Mouse (Mus musculus): ENCODE data around the gene Fhl2. TPM values are rescaled to one million over a fixed set of nuclear protein-coding genes. Genes with fewer than 3 reads are reported as not detected.

Gene Fhl2
- polyA plus RNA-seq, 1 experiment from 2014 or later: 17.4 TPM

GRCm38 (mm10) chr1:43092056-43093015, 104.4 kb downstream of the Fhl2 start:
- WGBS: under 1% methylated on average over 102 of the region's 102 CpGs

GRCm38 (mm10) chr1:43091306-43092055, 105.3 kb downstream of the Fhl2 start:
- Histone ChIP-seq H3K4me2 (ENCODE audit: low read length) (peak overlapping the region; percentile 82), H3K4me3 (replicated peaks; ENCODE audit: low read depth, low read length) (peak overlapping the region; percentile 71), H3K4me1 (ENCODE audit: control insufficient read depth, insufficient read depth, low read length) (peaks cover 19% of the 10 kb centered on the region), H3K27ac (replicated peaks; ENCODE audit: low read depth, low read length) (no peak overlapping the region), H3K36me3 (ENCODE audit: control insufficient read depth, insufficient read depth, low read length) (0 out of 2 replicates have a peak, but pooled peaks cover 2% of the 10 kb centered on the region), H3K9me3 (ENCODE audit: control insufficient read depth, low read length) (no peaks in the 10 kb centered on the region), H3K27me3 (ENCODE audit: control insufficient read depth, insufficient read depth, low read length) (no peaks in the 10 kb centered on the region), H3K9ac (replicated peaks; ENCODE audit: low read length) (peak overlapping the region; percentile 92)
- WGBS: 49% methylated on average over 13 of the region's 13 CpGs
- DNase-seq (peak; percentile 38), ATAC-seq (ENCODE audit: low FRiP score, low TSS enrichment) (peak; percentile 1; the same call in 1 of the 2 replicates)

More at GRCm38 (mm10) chr1:43092056-43093015, 104.4 kb downstream of the Fhl2 start:
- H3K9me3 ChIP-seq (ENCODE audit: control insufficient read depth, low read length): no peaks in the 10 kb centered on the region
- no peaks in the 10 kb centered on the region for H3K27me3 ChIP-seq (ENCODE audit: control insufficient read depth, insufficient read depth, low read length)
- peak overlapping the region; percentile 71 for H3K4me3 ChIP-seq (replicated peaks; ENCODE audit: low read depth, low read length)
- H3K36me3 ChIP-seq (ENCODE audit: control insufficient read depth, insufficient read depth, low read length): 0 out of 2 replicates have a peak, but pooled peaks cover 2% of the 10 kb centered on the region
- peaks cover 23% of the 10 kb centered on the region for H3K4me1 ChIP-seq (ENCODE audit: control insufficient read depth, insufficient read depth, low read length)
- ATAC-seq (ENCODE audit: low FRiP score, low TSS enrichment): peak; percentile 89
- H3K27ac ChIP-seq (replicated peaks; ENCODE audit: low read depth, low read length): peak overlapping the region; percentile 88
- peak overlapping the region; percentile 82 for H3K4me2 ChIP-seq (ENCODE audit: low read length)
- peak overlapping the region; percentile 92 for H3K9ac ChIP-seq (replicated peaks; ENCODE audit: low read length)
- peak; percentile 87 for DNase-seq

GRCm38 (mm10) chr1:43090418-43090817, 106.4 kb downstream of the Fhl2 start:
- no peak for ATAC-seq (ENCODE audit: low FRiP score, low TSS enrichment)
- Histone ChIP-seq H3K4me3 (replicated peaks; ENCODE audit: low read depth, low read length) (no peak overlapping the region), H3K9me3 (ENCODE audit: control insufficient read depth, low read length) (no peaks in the 10 kb centered on the region), H3K27ac (replicated peaks; ENCODE audit: low read depth, low read length) (no peak overlapping the region), H3K36me3 (ENCODE audit: control insufficient read depth, insufficient read depth, low read length) (0 out of 2 replicates have a peak, but pooled peaks cover 2% of the 10 kb centered on the region), H3K4me2 (ENCODE audit: low read length) (no peak overlapping the region), H3K27me3 (ENCODE audit: control insufficient read depth, insufficient read depth, low read length) (no peaks in the 10 kb centered on the region), H3K9ac (replicated peaks; ENCODE audit: low read length) (no peak overlapping the region), H3K4me1 (ENCODE audit: control insufficient read depth, insufficient read depth, low read length) (peaks cover 19% of the 10 kb centered on the region)
- 81% methylated on average over 1 of the region's 1 CpGs for WGBS
- no peak for DNase-seq

- 86% methylated on average over 5 of the region's 5 CpGs for WGBS
- H3K9ac ChIP-seq (replicated peaks; ENCODE audit: low read length): no peak overlapping the region
- no peaks in the 10 kb centered on the region for H3K4me1 ChIP-seq (ENCODE audit: control insufficient read depth, insufficient read depth, low read length)
- no peak overlapping the region for H3K4me3 ChIP-seq (replicated peaks; ENCODE audit: low read depth, low read length)
- no peak for DNase-seq
- no peak overlapping the region for H3K27ac ChIP-seq (replicated peaks; ENCODE audit: low read depth, low read length)
- no peak overlapping the region for H3K4me2 ChIP-seq (ENCODE audit: low read length)
- no peaks in the 10 kb centered on the region for H3K9me3 ChIP-seq (ENCODE audit: control insufficient read depth, low read length)
- H3K27me3 ChIP-seq (ENCODE audit: control insufficient read depth, insufficient read depth, low read length): no peaks in the 10 kb centered on the region
- no peak for ATAC-seq (ENCODE audit: low FRiP score, low TSS enrichment)
- H3K36me3 ChIP-seq (ENCODE audit: control insufficient read depth, insufficient read depth, low read length): 0 out of 2 replicates have a peak, but pooled peaks cover 6% of the 10 kb centered on the region
Observed at GRCm38 (mm10) chr1:43082946-43083345, 113.8 kb downstream of the Fhl2 start.

- Histone ChIP-seq H3K4me2 (ENCODE audit: low read length) (no peak overlapping the region), H3K27me3 (ENCODE audit: control insufficient read depth, insufficient read depth, low read length) (no peaks in the 10 kb centered on the region), H3K27ac (replicated peaks; ENCODE audit: low read depth, low read length) (no peak overlapping the region), H3K4me1 (ENCODE audit: control insufficient read depth, insufficient read depth, low read length) (no peaks in the 10 kb centered on the region), H3K36me3 (ENCODE audit: control insufficient read depth, insufficient read depth, low read length) (peaks cover 20% of the 10 kb centered on the region), H3K4me3 (replicated peaks; ENCODE audit: low read depth, low read length) (no peak overlapping the region), H3K9ac (replicated peaks; ENCODE audit: low read length) (no peak overlapping the region), H3K9me3 (ENCODE audit: control insufficient read depth, low read length) (no peaks in the 10 kb centered on the region)
- 84% methylated on average over 2 of the region's 2 CpGs for WGBS
- DNase-seq: no peak
- ATAC-seq (ENCODE audit: low FRiP score, low TSS enrichment): no peak
Observed at GRCm38 (mm10) chr1:43078124-43078523, 118.7 kb downstream of the Fhl2 start.

GRCm38 (mm10) chr1:43074791-43075190, 122.0 kb downstream of the Fhl2 start:
- WGBS: 95% methylated on average over 2 of the region's 2 CpGs
- ATAC-seq (ENCODE audit: low FRiP score, low TSS enrichment) (no peak), DNase-seq (no peak)
- Histone ChIP-seq H3K27ac (replicated peaks; ENCODE audit: low read depth, low read length) (no peak overlapping the region), H3K36me3 (ENCODE audit: control insufficient read depth, insufficient read depth, low read length) (peaks cover 31% of the 10 kb centered on the region), H3K9me3 (ENCODE audit: control insufficient read depth, low read length) (no peaks in the 10 kb centered on the region), H3K4me2 (ENCODE audit: low read length) (no peak overlapping the region), H3K4me1 (ENCODE audit: control insufficient read depth, insufficient read depth, low read length) (no peaks in the 10 kb centered on the region), H3K4me3 (replicated peaks; ENCODE audit: low read depth, low read length) (no peak overlapping the region), H3K9ac (replicated peaks; ENCODE audit: low read length) (no peak overlapping the region), H3K27me3 (ENCODE audit: control insufficient read depth, insufficient read depth, low read length) (no peaks in the 10 kb centered on the region)

Other genes with a start within 250 kb of the Fhl2 start
- 14.2 and 16.0 TPM in 2 replicates for gene Gpr45, start 244.1 kb downstream of the Fhl2 start, polyA plus RNA-seq (2014; fragmentation: Nextera tagmentation; extraction: Ambion mirVana)
- 17.2 and 21.9 TPM in 2 replicates for gene Tgfbrap1, start 98.3 kb downstream of the Fhl2 start, polyA plus RNA-seq (2014; fragmentation: Nextera tagmentation; extraction: Ambion mirVana)
- 47.6 and 60.1 TPM in 2 replicates for gene AI597479, start 98.3 kb downstream of the Fhl2 start, polyA plus RNA-seq (2014; fragmentation: Nextera tagmentation; extraction: Ambion mirVana)
- 37.9 and 38.8 TPM in 2 replicates for gene Nck2, start 247.6 kb upstream of the Fhl2 start, polyA plus RNA-seq (2014; fragmentation: Nextera tagmentation; extraction: Ambion mirVana)

All from midbrain, embryonic 14.5 days (tissue).